36 mouse cellular contexts compared by ENCODE assay signal in the genomic region with DNA sequence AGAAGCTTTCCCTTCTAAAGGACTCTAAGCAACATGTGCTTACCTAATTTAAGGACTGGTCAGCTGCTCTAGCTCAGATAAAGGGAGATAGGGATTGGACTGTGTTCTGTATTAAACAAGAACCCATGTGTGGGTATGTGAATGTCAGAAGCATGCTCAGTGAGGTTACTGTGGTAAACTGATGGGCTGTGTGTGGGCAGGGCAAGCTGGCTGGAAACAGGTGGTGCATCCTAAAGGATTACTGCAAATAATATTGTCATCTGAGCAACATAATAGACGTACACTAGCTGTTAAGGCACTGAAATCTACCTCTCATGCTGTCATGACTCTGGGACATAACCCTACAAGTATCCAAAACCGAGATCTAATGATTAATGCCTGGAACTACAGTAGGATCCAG. TPM values are rescaled to one million over a fixed set of nuclear protein-coding genes. Genes with fewer than 3 reads are reported as not detected.
"Had no signal": no experiment of that assay in that cellular context is flagged by ENCODE, and none has a peak within 500 bp of the region (broad histone marks: within the 10 kb centered on the region; RNA-seq: fewer than 3 reads in every experiment).

No protein-coding gene starts in this region.

- H3K27me3 ChIP-seq: heart, embryonic 13.5 days; heart, embryonic 15.5 days; hindbrain, embryonic 13.5 days; hindbrain, embryonic 15.5 days; kidney, embryonic 15.5 days; liver, embryonic 13.5 days; liver, embryonic 15.5 days had no signal

- H3K4me3 ChIP-seq: heart, adult 2 months; heart, embryonic 13.5 days; heart, embryonic 15.5 days; hindbrain, embryonic 13.5 days; hindbrain, embryonic 15.5 days; kidney, embryonic 15.5 days; left cerebral cortex, adult 2 months; limb, embryonic 10.5 days; limb, embryonic 12.5 days; liver, embryonic 13.5 days; liver, embryonic 15.5 days had no signal

- DNase-seq: forebrain, postnatal 0 days; gastrocnemius, postnatal 14 days; gastrocnemius, postnatal 36 days; heart, adult 2 months; heart, postnatal 14 days; heart, postnatal 36 days; kidney, adult 11 months; kidney, adult 2 months; kidney, adult 9 months; kidney, postnatal 14 days; kidney, postnatal 36 days; liver; liver, embryonic 13.5 days had no signal

- H3K4me2 ChIP-seq: heart, embryonic 11.5 days; heart, embryonic 13.5 days; heart, embryonic 15.5 days; hindbrain, embryonic 13.5 days; hindbrain, embryonic 15.5 days; kidney, embryonic 15.5 days; limb, embryonic 12.5 days; liver, embryonic 11.5 days; liver, embryonic 13.5 days; liver, embryonic 15.5 days had no signal

- H3K36me3 ChIP-seq: heart, embryonic 13.5 days; heart, embryonic 15.5 days; hindbrain, embryonic 13.5 days; hindbrain, embryonic 15.5 days; kidney, embryonic 15.5 days; limb, embryonic 10.5 days; limb, embryonic 12.5 days; liver, embryonic 13.5 days; liver, embryonic 15.5 days had no signal

RNA-seq across cellular contexts. Expression of a gene that starts 28.0 kb away (rescaled TPM):
- total RNA-seq: forebrain, postnatal 0 days; gastrocnemius, adult 18-20 months; gastrocnemius, adult 8-10 months; gastrocnemius, postnatal 14 days; gastrocnemius, postnatal 36 days; heart, adult 2 months; heart, postnatal 14 days; heart, postnatal 36 days; hematopoietic stem cell, adult 5-6 weeks; hindbrain, postnatal 0 days; left cerebral cortex, adult 2 months; left cerebral cortex, postnatal 14 days; left cerebral cortex, postnatal 36 days had no signal
- polyA plus RNA-seq: forebrain, postnatal 0 days; gonadal fat pad, adult 2 months; heart, adult 2 months; heart, embryonic 11.5 days; heart, embryonic 13.5 days; heart, embryonic 15.5 days; heart, postnatal 0 days; intestine, embryonic 16.5 days; kidney, adult 2 months; kidney, embryonic 15.5 days; kidney, postnatal 0 days; large intestine, adult 2 months; limb, embryonic 10.5 days; limb, embryonic 12.5 days; limb, embryonic 14.5 days; liver, embryonic 11.5 days; liver, embryonic 13.5 days; liver, embryonic 15.5 days had no signal
